Mouse (Mus musculus) T-helper 1 cell (primary cell): ENCODE results near the gene Slc25a11.

Source experiments
- in situ Hi-C: fragments of 300-600 bp; cut with MboI, MseI; formaldehyde crosslinking; loops from one replicate; pipeline ENCODE4 v1.15.1; 2025; ENCODE audit warnings: high pct_unique_total_duplicates

Slc25a11 gene

DNA sequence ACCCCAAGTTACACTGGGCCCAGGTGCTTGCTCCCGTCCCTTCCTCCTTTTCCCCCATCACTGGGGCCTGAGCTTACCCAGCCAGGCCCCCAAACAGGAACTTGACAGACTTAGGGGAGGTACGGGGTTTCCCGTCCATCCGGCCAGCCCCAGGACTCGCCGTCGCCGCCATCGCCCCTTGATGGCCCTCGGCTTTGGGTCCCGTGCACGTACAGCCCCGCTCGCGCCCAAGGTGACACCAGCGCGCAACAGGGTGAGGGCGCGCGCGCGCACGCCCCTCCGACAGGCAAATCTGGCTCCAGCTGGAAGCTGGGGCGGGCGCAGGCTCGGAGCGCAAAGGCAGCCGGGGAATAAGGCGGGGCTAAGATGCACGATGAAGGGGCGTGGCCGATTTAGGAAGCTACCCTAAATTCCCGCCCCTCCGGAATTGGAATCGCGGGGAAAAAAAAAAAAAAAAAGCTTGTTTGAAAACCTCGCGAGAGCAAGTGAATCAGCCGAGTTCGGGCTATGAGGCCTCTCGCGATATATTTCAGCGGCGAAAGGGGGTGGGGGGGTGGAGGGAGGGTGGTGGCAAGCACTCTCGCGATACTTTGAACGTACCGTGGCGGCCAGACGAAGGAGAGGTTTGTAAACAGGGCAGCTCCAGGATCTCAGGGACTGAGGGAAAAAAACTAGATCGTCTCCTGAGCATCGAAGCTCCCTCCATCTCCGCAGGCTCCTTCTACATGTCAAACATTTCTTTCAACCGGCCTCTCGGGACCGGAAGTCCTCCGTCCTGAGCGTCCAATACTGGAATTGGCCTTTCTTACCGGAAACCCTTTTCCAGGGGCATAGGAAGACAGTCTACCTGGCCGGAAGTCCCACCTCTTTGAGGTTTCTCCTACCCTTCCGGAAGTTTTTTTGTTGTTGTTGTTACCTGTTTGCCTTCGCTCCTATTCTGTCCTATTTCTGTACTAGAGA lies at the start of gene Slc25a11, which contains the start of gene Rnf167:
TSS of gene Slc25a11 (minus strand) at position 789 of the 960 bp plus-strand sequence.
TSS of gene Rnf167 (plus strand) at position 545 of the 960 bp plus-strand sequence.
- in situ Hi-C loops = no loop called here

DNA sequence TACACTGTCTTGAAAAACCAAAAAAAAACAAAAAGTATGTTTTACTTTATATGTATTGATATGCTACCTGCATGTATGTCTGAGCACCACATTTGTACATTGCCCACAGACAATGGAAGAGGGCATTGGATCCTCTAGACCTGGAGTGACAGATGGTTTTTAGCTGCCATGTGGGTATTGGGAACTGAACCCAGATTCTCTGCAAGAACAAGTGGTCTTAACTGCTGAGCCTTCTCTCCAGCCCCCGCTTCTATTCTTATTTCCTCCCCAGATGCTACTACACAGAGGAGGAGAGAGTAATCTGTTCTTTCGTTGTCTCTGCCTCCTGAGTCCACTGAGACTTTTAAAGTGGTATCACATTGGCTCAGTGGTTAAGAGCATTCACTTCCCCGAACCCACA lies 46.2 kb upstream of the Slc25a11 start:
- in situ Hi-C loops = no loop called here

DNA sequence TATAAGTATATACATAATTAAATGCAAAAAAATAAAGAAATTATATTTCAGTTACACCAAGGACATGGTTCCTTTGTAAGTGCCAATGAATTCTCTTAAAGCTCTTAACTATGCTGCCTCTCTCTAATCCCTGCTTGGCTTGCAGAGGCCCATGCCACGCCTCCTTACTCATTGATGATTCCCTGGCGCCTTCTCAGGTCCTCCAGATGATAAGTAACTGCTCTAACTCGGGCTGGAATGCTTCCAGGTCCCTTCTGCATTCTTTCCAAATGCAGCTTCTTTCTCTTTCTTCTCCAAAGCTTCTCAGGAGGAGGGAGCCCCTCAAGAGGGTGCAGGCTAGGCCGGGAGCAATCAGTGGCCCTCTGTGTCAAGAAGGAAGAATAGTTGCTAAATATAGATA lies 42.3 kb upstream of the Slc25a11 start:
- in situ Hi-C loops = loop anchor here (5.0 kb wide), 1 partner anchor 68 kb away; no protein-coding TSS in a partner anchor

DNA sequence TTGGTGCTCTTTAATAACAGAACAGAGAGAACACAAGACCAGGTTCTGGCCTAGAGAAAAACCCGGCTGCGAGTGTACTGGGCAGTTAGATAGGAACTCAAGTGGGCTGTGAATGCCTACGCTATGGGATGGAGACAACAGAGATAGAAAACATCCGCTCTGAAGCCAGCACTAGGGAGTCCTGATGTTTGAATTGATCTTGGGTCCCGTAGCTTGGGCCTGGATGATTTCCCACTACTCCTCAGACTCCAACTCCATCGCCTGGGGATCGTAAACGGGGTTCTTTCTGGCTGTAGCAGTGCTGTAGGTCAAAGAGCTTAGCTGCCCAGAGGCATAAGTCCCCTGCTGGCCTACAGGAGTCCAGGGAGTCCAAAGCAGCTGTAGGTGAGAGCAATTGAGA lies 41.1 kb upstream of the Slc25a11 start:
- in situ Hi-C loops = loop anchor here (5.0 kb wide), 1 partner anchor 69 kb away; no protein-coding TSS in a partner anchor

DNA sequence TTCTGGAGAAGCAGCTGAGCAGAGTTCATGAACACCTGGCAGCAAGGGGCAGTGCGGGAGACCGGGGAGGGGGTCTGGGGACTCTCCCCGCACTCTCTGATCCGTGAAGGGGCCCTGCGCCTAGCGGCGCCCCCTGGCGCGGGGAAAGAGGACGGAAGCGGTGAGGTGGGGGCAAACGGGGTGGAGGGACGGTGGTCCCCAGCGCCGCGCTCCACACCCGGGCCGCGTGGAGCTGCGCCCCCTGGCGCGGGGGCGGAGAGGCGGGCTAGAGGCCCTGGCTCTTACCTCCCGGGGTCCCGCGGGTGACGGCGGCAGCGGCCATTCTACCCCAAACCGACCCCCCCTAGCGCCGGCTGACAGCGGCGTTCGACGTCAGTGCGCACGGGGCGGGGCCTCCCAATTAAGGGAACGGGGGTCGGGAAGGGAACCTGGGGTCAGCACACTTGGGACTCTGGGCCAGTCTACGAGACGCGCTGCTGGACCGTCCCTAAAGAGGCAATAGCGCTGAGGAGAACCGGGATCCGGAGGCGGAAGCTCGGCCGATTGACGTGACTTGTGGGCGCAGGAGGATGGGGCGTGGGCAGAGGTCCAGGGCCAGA lies 40.4 kb upstream of the Slc25a11 start, which contains the start of gene Camta2:
TSS of gene Camta2 (minus strand) at position 505 of the 599 bp plus-strand sequence.
- in situ Hi-C loops = loop anchor here (5.0 kb wide), 1 partner anchor 70 kb away; no protein-coding TSS in a partner anchor

DNA sequence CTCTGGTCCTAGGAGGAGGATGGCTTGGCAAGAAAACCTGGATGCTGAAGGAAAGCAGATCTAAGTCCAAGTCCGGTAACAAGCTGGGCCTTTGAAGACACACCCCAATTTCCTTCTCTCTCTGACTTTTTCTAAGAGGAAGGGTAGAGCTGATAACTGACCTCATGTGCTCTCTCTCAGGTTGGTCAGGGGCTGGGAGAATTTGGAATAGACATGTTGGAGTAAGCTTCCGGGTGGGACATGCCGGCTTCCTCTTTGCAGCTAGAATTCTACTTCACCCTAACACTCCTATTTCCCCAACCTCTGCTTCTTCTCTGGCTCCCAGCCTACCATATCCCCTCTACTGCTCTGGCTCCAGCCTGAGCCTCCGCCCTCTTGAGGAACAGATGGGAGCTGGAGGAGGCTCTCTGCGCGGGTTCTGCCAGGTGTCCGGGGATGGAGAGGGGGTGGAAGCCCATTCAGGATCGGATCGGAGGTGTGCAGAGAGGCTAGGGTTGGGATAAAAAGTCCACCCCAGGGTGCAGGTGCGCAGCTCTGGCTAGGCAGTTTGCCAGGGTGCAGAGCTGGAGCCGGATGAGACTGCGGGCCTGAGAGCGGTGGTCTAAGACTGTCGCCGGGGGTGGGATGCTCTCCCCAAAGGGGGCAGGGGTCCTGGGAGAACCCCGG lies 39.8 kb upstream of the Slc25a11 start:
- in situ Hi-C loops = loop anchor here (5.0 kb wide), 1 partner anchor 70 kb away; no protein-coding TSS in a partner anchor

DNA sequence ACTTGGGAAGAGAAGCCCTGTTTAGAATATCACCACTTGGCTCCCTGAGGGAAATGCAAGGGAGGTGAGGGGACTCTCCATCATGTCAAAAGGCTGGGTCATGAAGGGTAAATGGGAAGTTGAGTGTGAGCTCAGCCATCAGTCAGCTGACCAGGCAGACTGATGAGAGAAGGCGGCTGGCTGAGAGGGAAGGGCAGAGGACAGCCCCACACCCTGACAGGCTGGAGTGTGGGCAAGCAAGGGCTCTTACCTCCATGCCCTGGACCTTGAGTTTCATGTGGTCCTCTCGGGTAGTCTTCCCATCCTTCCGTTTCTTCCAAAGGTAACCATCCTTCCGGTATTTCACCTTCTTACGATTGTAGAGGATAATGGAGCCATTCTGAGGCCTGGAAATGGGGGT lies 36.4 kb upstream of the Slc25a11 start:
- in situ Hi-C loops = no loop called here

DNA sequence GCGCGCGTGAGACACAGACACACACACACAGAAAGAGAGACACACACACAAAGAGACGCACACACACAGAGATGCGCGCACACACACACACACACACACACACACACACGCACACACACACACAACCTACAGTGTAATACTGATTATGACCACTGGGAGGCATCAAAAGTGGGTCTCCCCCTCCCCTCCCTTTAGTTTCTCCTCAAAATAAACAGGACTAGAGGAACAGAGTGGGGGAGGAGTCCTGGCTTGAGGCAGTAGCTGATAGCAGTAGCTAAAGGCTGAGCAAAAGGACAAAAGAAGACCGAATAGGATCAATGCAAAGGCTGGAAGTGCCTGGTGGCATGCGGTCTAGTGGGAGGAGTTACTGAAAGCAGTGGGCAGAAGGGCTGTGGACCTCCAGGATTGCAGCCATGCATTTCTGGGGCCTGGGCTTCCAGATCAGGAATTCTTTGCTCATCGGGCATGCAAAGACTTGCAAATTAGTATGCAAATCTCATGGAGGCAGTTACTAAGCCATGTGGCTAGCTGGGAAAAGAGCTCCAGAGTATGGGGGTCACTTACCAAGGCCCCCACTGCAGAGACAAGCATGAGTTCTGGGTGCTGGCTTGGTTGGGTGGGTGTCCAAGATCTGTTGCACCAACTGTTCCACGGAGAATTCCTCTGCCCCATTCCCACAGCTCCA lies 34.8 kb upstream of the Slc25a11 start:
- in situ Hi-C loops = no loop called here

DNA sequence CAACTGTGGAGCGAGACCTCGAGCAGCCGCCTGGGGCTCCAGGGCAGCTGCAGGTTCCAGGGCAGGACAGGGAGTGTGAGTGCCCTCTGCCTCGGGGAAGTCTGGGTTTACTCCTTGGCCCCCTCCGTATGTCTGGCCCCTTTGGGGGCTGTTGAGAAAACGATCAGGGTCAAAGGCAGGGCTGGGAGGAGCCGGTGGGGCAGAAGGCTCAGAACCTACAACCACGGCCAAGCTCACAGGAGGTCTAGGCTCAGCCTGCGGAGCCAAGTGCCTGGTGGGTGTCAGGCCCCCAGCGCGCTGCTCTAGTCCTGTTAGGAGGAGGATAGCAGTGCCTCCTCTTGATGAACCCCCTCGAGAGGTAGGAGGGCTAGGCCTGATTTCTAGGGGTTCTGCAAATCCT lies 33.9 kb upstream of the Slc25a11 start:
- in situ Hi-C loops = no loop called here

DNA sequence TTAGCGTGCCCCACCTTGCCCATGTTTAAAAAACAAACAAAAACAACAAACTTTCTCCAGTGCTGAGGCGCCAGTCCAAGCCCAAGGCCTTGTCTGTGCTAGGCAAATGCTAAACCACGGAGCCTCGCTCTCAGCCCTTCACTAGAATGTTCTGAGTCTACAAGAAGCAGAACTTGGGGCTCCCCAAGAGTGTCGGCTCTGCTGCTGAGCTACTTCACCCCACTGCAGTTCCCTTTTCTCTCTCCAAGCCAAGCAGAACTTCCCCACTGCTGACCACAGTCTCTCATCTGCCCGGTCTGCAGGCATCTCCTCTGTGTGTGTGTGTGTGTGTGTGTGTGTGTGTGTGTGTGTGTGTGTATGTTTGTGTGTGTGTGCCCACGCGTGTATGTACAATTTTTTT lies 32.6 kb upstream of the Slc25a11 start:
- in situ Hi-C loops = no loop called here

DNA sequence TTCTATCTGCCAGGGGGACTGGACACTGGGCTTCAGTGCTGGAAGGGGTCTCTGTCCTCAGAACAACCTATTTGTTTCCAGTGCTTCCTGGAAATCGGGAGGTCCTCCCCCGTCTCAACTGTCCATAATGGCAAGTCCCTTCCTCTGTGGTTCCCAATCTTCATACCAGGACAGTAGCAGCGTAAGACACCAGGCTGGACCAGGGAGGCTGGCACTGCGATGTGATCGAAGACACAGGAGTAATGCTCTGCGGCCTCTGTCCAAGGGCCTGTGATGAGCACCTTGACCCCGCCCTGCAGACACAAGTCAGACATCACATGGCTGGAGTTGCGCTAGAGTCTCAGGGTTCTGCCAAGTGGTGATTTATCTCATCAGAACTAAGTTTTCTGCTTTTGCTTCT lies 32.1 kb upstream of the Slc25a11 start:
- in situ Hi-C loops = no loop called here

DNA sequence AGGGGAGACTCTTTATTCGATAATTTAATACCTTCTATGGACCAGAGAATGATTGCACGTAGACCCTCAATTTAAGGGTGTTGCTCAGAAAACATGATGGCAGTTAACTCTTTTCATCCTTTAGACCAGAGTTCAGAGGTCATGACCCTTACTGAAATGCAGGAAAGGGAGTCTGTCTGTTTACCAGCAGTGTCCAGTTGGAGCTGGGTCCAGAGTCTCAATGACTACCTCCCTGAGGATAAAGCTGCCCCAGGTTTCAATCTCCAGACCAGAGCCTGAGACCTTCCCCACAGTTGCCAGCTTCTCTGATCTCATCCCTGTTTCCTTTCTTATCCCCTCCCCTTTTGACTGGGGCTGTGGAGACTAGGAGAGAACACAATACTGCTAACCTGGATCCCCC lies 31.3 kb upstream of the Slc25a11 start:
- in situ Hi-C loops = no loop called here

DNA sequence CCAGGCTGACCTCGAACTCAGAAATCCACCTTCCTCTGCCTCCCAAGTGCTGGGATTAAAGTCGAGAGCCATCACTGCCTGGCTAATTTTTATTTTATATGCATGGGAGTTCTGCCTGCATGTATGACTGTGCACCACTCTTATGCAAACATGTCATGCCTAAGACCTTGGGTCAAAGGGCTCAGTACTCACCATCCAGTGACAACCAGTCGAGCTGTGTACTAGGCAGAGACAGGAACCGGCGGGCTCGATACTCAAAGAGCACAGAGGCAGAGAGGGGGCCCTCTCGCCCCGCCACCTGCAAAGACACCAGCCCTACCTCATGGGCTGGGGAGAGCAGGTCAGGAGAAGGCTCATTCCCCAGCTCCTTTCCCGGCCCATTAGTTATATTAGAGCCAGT lies 30.8 kb upstream of the Slc25a11 start:
- in situ Hi-C loops = no loop called here

DNA sequence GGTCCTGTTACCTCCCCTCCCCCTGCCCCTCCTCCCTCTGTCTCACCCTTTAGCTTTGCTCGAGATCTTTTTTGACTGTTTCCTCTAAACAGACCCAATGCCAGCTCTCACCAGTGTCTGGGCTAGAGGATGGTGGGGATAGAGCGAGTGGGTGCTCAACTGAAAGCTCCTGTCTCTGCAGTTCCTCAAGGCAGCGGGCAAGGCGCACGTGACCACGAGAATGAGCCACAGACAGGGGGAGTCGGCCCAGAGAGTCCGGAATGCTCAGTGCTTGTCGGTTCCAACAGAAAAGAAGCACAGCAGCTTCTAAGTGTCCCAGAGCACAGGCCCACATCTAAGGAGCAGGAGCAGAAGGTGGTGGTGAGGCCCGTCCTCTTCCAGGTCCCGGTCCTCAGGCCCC lies 27.2 kb upstream of the Slc25a11 start:
- in situ Hi-C loops = no loop called here

DNA sequence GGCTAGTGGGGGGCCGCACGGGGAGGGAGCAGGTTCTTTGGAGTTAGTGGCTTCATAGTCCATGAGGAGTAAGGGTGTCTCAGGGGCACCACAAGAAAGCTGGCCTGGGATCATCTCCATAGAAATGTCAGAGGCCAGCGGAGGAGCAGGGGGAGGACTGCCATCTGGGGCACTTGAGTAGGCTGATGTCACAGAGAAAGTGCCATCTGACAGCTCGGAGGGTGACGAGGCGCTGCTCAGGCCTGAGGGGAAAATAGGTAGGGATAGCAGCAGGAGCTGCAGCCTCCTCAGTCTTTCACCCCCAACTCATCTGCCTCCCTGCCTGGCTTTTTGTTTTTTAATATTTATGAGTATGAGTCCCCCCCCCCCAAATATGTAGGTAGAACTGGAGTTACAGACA lies 26.7 kb upstream of the Slc25a11 start:
- in situ Hi-C loops = no loop called here

DNA sequence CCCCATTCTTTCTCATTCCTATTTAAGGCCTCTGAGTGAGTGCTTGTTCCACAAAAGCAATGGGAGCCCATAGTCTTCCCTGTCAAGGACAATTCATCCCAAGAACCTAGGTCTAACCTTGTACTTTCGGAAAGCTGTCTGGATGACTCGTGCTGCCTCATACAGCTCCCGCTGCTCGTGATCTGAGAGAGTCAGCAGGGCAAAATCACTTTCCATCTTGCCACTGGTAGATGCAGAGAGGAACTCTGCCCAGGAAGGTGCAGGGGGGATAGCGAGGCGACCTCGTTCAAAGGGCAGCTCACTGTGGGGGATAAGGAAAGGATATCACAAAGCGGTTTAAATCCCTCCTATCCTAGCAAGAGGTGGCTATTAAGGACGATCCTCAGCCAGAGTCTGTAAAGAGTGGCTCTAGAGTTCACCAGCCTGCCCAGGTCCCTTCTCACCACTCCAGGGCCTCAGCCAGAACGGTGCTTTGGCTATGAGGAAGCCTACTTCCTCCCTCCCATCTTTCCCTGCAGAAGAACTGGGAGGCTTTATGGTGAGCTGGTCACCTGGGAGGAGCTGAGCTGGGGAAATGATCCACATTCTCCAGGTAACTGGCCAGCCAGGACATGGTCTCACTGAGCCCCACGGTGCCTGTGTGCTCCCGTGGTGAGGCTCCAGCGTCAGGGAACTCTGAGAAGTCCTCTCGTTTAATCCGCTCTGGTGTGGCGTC lies 24.2 kb upstream of the Slc25a11 start:
- in situ Hi-C loops = no loop called here

DNA sequence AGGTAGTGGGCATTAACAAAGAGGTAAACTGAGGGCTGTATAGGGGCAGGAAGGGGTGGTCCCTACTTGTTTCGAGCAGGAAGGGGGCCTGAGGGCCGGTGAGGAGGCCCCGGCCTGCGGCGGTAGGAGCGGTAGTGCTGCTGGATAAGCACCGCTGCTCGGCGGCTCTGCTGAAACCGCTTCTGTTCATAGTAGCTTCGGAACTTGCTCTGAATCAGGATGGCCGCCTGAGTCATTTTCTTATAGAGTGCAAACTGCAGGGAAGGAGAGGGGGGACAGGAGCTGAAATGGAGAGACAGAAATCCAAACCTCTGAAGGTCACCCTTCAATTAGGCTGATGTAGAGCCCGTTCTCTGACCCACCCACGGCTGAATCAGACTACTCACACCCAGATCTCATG lies 23.2 kb upstream of the Slc25a11 start:
- in situ Hi-C loops = no loop called here

DNA sequence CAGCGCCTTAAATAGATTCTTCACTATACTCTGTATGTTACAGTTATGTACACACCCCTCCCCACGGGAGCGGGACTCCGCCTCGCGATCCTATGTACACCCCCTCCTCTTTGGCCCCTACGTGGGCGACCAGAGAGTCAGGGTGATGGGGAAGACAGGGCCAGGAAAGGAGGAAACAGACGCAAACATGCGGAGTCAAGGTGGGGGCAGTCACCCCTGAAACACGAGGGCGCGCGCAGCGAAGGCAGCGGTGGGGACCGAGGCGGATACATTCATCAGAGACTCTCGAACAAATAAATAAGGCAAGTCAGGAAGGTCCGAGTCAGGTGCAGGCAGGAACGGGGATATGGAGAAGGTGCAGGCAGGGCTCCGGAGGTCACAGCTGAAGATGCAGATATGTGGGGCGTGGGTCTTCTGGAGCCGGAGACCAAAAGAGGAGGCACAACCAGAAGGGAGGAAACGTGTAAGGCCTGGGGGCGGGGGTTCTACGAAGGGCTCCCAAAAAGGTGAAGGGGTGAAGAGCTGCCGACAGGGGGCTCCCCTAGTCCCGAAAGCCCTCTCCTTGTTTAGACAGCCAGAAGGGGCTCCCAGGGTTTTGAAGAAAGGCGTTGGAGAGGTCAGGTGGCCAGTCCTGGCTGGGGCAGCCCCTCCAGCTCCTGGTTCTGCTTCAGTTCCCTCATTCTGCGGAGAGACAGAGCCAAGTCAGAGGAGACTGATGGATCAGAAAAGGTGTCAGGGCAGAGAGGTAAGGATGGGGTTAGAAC lies 22.5 kb upstream of the Slc25a11 start:
- in situ Hi-C loops = loop anchor here (5.0 kb wide), 1 partner anchor 52 kb away; the partner anchor contains the start of genes 4930544D05Rik and Chrne

DNA sequence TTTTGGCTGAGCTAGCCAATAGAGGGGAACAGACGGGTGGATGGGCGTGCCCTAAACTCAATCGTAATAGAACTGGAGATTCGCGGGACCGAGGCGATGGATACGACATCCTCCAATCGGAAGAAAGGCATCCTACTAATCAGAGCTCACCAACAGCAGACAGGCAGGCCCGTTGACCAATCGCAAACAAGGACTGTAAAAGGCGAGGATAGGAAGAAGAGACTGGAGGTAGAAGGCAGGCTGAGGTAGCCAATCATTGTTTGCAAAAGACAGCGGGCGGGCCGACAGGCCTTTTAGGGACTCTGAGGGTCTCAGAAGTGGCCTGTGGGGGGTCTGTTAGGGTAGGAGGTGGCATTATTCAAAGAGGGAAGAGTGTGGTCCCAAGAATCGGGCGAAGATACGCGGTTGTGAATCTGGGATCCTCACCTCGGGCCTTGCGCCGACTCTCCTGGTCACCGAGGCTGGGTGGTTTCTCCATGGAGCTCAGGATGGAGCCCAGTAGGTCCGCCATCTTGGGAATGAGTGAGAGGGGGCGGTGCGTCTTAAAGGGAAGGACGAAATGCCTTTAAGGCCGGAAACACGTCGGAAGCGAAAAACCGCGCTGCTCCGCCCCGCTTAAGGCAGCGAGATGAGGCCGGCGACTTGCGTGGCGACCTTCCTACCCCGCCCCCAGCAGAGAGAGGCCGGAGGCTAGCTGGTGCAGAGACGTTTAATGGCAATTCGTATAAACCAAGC lies 21.7 kb upstream of the Slc25a11 start, which contains the start of gene Spag7:
TSS of gene Spag7 (minus strand) at position 646 of the 735 bp plus-strand sequence.
- in situ Hi-C loops = loop anchor here (5.0 kb wide), 1 partner anchor 52 kb away; the partner anchor contains the start of genes 4930544D05Rik and Chrne
